Mouse (Mus musculus): ENCODE measurements around the gene Coro2b. TPM values are rescaled to one million over a fixed set of nuclear protein-coding genes. Genes with fewer than 3 reads are reported as not detected.

Coro2b gene
- total and polyA plus RNA-seq, 2 experiments from 2014 or later: 24.7 to 47.2 TPM

DNA sequence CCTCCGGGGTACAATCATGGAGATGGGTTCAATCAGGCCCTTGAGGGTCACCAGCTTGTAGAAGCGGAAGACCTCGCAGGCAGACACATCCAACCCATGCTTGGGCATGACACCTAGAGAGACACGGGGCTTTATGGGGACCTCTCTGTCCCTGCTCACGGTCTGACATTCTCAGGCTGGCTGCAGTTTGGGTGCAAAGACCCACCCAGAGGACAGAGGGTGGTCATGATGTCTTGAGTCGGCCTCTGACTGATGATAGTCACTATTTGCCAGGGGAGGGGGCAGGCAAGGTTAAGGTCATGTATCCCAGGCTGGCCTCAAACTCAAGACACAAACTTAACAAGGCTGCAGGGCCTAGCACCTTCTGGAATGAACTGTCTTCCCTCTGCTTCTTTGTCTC lies 110.3 kb downstream of the Coro2b start:
- no peaks in the 10 kb centered on the region for H3K4me1 ChIP-seq (ENCODE audit: insufficient read depth, low read length)
- peaks cover 62% of the 10 kb centered on the region for H3K36me3 ChIP-seq (ENCODE audit: insufficient read depth, low read length)
- H3K4me2 ChIP-seq (ENCODE audit: low read depth, low read length): no peak overlapping the region
- TF ChIP-seq CTCF (IDR thresholded peaks at IDR 0.05; ENCODE audit: low read depth): no peak
- H3K9ac ChIP-seq (replicated peaks; ENCODE audit: low read length): no peak overlapping the region
- ATAC-seq: no peak
- no peak overlapping the region for H3K27ac ChIP-seq
- H3K27me3 ChIP-seq (ENCODE audit: insufficient read depth, low read length): no peaks in the 10 kb centered on the region
- no peaks in the 10 kb centered on the region for H3K9me3 ChIP-seq (ENCODE audit: low read length)
- 92% methylated on average over 6 of the region's 6 CpGs for WGBS
- no peak for DNase-seq (ENCODE audit: low spot score)
- no peak overlapping the region for H3K4me3 ChIP-seq (ENCODE audit: low read length)

DNA sequence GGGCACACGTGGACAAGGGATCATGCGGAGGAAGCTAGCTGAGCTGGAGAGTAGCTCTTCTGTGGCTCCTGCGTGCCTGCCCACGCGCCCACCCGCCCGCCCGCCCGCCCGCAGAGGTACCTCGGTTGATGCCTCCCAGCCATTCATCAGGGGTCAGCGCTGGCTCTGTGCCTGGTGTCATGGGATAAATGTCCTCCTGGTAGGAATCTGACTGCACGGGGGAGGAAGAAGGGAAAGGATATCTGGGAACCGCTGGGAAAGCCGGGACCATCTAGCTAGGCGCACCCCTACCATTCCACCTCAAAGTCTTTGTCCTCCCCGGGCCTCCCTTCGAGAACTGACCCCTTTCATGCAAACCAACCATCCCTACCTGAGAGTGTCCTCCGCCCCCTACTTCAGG lies 110.8 kb downstream of the Coro2b start:
- Histone ChIP-seq H3K9me3 (ENCODE audit: low read length) (no peaks in the 10 kb centered on the region), H3K4me3 (ENCODE audit: low read length) (no peak overlapping the region), H3K9ac (replicated peaks; ENCODE audit: low read length) (no peak overlapping the region), H3K36me3 (ENCODE audit: insufficient read depth, low read length) (peaks cover 57% of the 10 kb centered on the region), H3K4me1 (ENCODE audit: insufficient read depth, low read length) (no peaks in the 10 kb centered on the region), H3K27ac (no peak overlapping the region), H3K27me3 (ENCODE audit: insufficient read depth, low read length) (no peaks in the 10 kb centered on the region), H3K4me2 (ENCODE audit: low read depth, low read length) (no peak overlapping the region)
- ATAC-seq (no peak), DNase-seq (ENCODE audit: low spot score) (no peak)
- 81% methylated on average over 15 of the region's 19 CpGs for WGBS
- no peak for TF ChIP-seq CTCF (IDR thresholded peaks at IDR 0.05; ENCODE audit: low read depth)

DNA sequence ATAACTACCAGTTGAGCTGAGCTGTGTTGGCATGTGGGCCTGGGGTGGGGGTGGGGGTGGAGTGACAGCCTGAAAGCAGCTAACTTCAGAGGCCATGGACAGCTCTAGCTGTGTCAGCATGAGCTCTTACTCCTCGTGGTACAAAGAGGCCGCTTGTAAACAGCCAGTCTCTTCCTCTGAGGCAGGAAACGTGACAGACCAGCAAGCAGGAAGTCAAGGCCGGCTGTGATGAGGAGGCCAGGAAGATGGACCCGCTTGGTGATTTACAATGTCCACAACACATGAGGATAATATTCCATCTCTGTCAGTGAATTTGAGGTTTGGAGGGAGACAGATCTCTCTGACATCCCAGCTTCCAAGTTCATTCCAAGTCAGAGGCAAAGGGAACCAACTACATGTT lies 111.6 kb downstream of the Coro2b start:
- Histone ChIP-seq H3K27me3 (ENCODE audit: insufficient read depth, low read length) (no peaks in the 10 kb centered on the region), H3K4me3 (ENCODE audit: low read length) (no peak overlapping the region), H3K4me1 (ENCODE audit: insufficient read depth, low read length) (no peaks in the 10 kb centered on the region), H3K36me3 (ENCODE audit: insufficient read depth, low read length) (peaks cover 50% of the 10 kb centered on the region), H3K27ac (no peak overlapping the region), H3K9ac (replicated peaks; ENCODE audit: low read length) (no peak overlapping the region), H3K4me2 (ENCODE audit: low read depth, low read length) (no peak overlapping the region), H3K9me3 (ENCODE audit: low read length) (no peaks in the 10 kb centered on the region)
- 62% methylated on average over 5 of the region's 5 CpGs for WGBS
- ATAC-seq: no peak
- TF ChIP-seq CTCF (IDR thresholded peaks at IDR 0.05; ENCODE audit: low read depth): no peak
- DNase-seq (ENCODE audit: low spot score): no peak

DNA sequence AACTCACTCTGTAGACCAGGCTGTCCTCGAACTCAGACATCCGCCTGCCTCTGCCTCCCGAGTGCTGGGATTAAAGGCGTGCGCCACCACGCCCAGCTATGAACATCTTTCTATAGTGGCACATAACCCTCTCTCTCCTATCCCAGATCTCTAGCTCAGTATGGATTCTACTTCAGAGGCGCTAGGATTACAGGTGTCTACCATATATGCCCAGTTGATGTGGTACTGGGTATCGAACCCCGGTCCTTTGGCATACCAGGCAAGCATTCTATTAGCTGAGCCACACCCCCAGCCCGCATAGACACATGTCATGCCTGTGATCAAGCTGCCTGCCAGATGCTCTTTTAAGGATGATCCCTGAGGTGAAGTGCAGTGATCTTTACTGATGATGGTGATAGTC lies 113.0 kb downstream of the Coro2b start:
- DNase-seq (ENCODE audit: low spot score) (no peak), ATAC-seq (no peak)
- H3K9ac ChIP-seq (replicated peaks; ENCODE audit: low read length): no peak overlapping the region
- no peak overlapping the region for H3K27ac ChIP-seq
- no peak overlapping the region for H3K4me2 ChIP-seq (ENCODE audit: low read depth, low read length)
- peaks cover 38% of the 10 kb centered on the region for H3K36me3 ChIP-seq (ENCODE audit: insufficient read depth, low read length)
- H3K4me3 ChIP-seq (ENCODE audit: low read length): no peak overlapping the region
- H3K9me3 ChIP-seq (ENCODE audit: low read length): no peaks in the 10 kb centered on the region
- 95% methylated on average over 10 of the region's 10 CpGs for WGBS
- no peak for TF ChIP-seq CTCF (IDR thresholded peaks at IDR 0.05; ENCODE audit: low read depth)
- no peaks in the 10 kb centered on the region for H3K4me1 ChIP-seq (ENCODE audit: insufficient read depth, low read length)
- H3K27me3 ChIP-seq (ENCODE audit: insufficient read depth, low read length): no peaks in the 10 kb centered on the region

DNA sequence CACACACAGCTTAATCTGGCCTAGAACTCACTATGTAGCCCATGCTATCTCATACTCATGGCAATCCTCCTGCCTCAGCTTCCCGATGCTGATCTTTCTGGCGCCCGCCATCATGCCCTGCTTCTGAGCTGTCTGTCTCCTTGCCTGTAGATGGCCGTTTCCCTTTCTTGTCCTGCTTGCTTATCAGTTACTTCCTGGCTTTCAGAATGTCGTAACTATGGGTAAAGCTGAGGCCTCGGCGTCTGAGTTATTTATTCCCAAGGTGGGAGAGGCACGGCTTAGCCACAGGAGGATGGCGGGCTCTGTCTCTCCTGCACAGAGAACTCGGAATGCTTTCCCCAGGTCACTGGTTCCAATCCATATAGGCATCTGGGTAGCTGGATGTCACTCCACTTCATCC lies 113.9 kb downstream of the Coro2b start:
- WGBS: 87% methylated on average over 10 of the region's 10 CpGs
- H3K4me2 ChIP-seq (ENCODE audit: low read depth, low read length): no peak overlapping the region
- TF ChIP-seq CTCF (IDR thresholded peaks at IDR 0.05; ENCODE audit: low read depth): no peak
- H3K4me3 ChIP-seq (ENCODE audit: low read length): no peak overlapping the region
- no peaks in the 10 kb centered on the region for H3K27me3 ChIP-seq (ENCODE audit: insufficient read depth, low read length)
- peaks cover 30% of the 10 kb centered on the region for H3K36me3 ChIP-seq (ENCODE audit: insufficient read depth, low read length)
- no peak overlapping the region for H3K27ac ChIP-seq
- no peaks in the 10 kb centered on the region for H3K9me3 ChIP-seq (ENCODE audit: low read length)
- DNase-seq (ENCODE audit: low spot score) (no peak), ATAC-seq (no peak)
- H3K9ac ChIP-seq (replicated peaks; ENCODE audit: low read length): no peak overlapping the region
- H3K4me1 ChIP-seq (ENCODE audit: insufficient read depth, low read length): no peaks in the 10 kb centered on the region

DNA sequence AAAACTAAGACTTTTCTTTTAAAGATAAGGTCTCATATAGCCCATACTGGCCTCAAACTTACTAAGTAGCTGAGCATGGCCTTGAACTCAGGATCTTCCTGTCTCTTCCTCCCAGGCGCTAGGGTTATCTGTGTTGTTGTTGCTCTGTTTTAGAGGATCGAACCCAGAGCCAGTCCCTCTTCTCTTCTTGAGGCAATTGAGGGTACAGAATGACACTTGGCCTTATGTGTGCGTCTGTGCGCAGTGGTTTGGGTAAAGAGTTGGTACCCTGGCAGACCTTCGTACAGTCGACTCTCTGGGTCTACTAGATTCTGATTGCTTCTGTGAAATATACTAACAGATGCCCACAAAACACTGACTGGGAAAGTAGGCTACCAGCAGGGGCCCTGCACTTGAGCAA lies 114.9 kb downstream of the Coro2b start:
- TF ChIP-seq CTCF (IDR thresholded peaks at IDR 0.05; ENCODE audit: low read depth): no peak
- Histone ChIP-seq H3K36me3 (ENCODE audit: insufficient read depth, low read length) (peaks cover 19% of the 10 kb centered on the region; the same call in 1 of the 2 replicates), H3K4me3 (ENCODE audit: low read length) (no peak overlapping the region), H3K9ac (replicated peaks; ENCODE audit: low read length) (no peak overlapping the region), H3K4me1 (ENCODE audit: insufficient read depth, low read length) (no peaks in the 10 kb centered on the region), H3K27me3 (ENCODE audit: insufficient read depth, low read length) (no peaks in the 10 kb centered on the region), H3K9me3 (ENCODE audit: low read length) (no peaks in the 10 kb centered on the region), H3K4me2 (ENCODE audit: low read depth, low read length) (no peak overlapping the region), H3K27ac (no peak overlapping the region)
- no peak for ATAC-seq
- no peak for DNase-seq (ENCODE audit: low spot score)
- 97% methylated on average over 6 of the region's 6 CpGs for WGBS

DNA sequence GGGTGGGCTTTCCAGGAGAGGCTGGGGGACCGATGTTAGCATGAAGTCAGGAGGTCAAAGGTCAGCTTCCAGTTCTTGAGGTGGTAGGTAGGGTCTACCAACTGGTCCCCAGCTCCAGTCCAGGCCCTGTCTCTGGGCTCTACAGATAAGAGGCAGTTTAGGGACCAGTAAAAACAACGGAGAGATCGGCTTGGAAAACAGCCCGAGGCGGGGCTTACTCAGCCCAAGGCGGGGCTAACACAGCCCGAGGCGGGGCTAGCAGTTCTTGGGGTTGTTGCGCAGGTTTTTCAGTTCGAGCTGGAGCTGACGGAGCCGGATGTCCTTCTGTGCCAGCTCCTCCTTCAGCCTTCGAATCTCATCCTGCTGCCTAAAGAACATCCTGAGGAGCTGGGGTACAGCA lies 115.8 kb downstream of the Coro2b start:
- peaks cover 11% of the 10 kb centered on the region; the same call in 1 of the 2 replicates for H3K36me3 ChIP-seq (ENCODE audit: insufficient read depth, low read length)
- no peak overlapping the region for H3K4me2 ChIP-seq (ENCODE audit: low read depth, low read length)
- ATAC-seq (peak; percentile 11; the same call in 1 of the 2 replicates), DNase-seq (ENCODE audit: low spot score) (peak; percentile 51)
- no peak overlapping the region for H3K4me3 ChIP-seq (ENCODE audit: low read length)
- H3K9ac ChIP-seq (replicated peaks; ENCODE audit: low read length): no peak overlapping the region; the same call in 1 of the 2 replicates
- no peaks in the 10 kb centered on the region for H3K9me3 ChIP-seq (ENCODE audit: low read length)
- H3K27ac ChIP-seq: no peak overlapping the region; the same call in 1 of the 2 replicates
- 18% methylated on average over 13 of the region's 13 CpGs for WGBS
- no peak for TF ChIP-seq CTCF (IDR thresholded peaks at IDR 0.05; ENCODE audit: low read depth)
- H3K4me1 ChIP-seq (ENCODE audit: insufficient read depth, low read length): no peaks in the 10 kb centered on the region
- no peaks in the 10 kb centered on the region for H3K27me3 ChIP-seq (ENCODE audit: insufficient read depth, low read length)
